Mouse (Mus musculus): ENCODE results near the gene Fmod. TPM values are rescaled to one million over a fixed set of nuclear protein-coding genes. Genes with fewer than 3 reads are reported as not detected.

Fmod gene
- polyA plus RNA-seq, 1 experiment from 2014 or later = 23.6 TPM

- Histone ChIP-seq H3K27ac (ENCODE audit: low read length) (no peak overlapping the region), H3K9ac (ENCODE audit: low read length) (peak overlapping the region; percentile 13; the same call in 1 of the 2 replicates), H3K4me1 (ENCODE audit: control insufficient read depth, insufficient read depth, low read length) (peaks cover 63% of the 10 kb centered on the region), H3K36me3 (ENCODE audit: control insufficient read depth, insufficient read depth) (no peaks in the 10 kb centered on the region), H3K4me2 (ENCODE audit: low read depth, low read length) (no peak overlapping the region), H3K27me3 (ENCODE audit: control insufficient read depth, insufficient read depth, low read length) (no peaks in the 10 kb centered on the region), H3K4me3 (ENCODE audit: low read length) (no peak overlapping the region), H3K9me3 (replicated peaks; ENCODE audit: control insufficient read depth, low read length) (no peaks in the 10 kb centered on the region)
- ATAC-seq (replicated peaks; ENCODE audit: extremely low read depth, insufficient read depth, low FRiP score) = no peak
- WGBS = 64% methylated on average over 7 of the region's 7 CpGs
Observed at GRCm38 (mm10) chr1:134095033-134095612, 58.1 kb downstream of the Fmod start.

GRCm38 (mm10) chr1:134095721-134096120 lies 58.7 kb downstream of the Fmod start:
- ATAC-seq (replicated peaks; ENCODE audit: extremely low read depth, insufficient read depth, low FRiP score) = no peak
- Histone ChIP-seq H3K4me2 (ENCODE audit: low read depth, low read length) (no peak overlapping the region), H3K4me1 (ENCODE audit: control insufficient read depth, insufficient read depth, low read length) (peaks cover 69% of the 10 kb centered on the region), H3K27me3 (ENCODE audit: control insufficient read depth, insufficient read depth, low read length) (no peaks in the 10 kb centered on the region), H3K9me3 (replicated peaks; ENCODE audit: control insufficient read depth, low read length) (no peaks in the 10 kb centered on the region), H3K27ac (ENCODE audit: low read length) (peak overlapping the region; percentile 89), H3K9ac (ENCODE audit: low read length) (peak overlapping the region; percentile 37), H3K4me3 (ENCODE audit: low read length) (no peak overlapping the region), H3K36me3 (ENCODE audit: control insufficient read depth, insufficient read depth) (no peaks in the 10 kb centered on the region)
- 78% methylated on average over 4 of the region's 4 CpGs for WGBS

GRCm38 (mm10) chr1:134096264-134096934 lies 59.3 kb downstream of the Fmod start:
- peaks cover 74% of the 10 kb centered on the region for H3K4me1 ChIP-seq (ENCODE audit: control insufficient read depth, insufficient read depth, low read length)
- 30% methylated on average over 14 of the region's 14 CpGs for WGBS

DNA sequence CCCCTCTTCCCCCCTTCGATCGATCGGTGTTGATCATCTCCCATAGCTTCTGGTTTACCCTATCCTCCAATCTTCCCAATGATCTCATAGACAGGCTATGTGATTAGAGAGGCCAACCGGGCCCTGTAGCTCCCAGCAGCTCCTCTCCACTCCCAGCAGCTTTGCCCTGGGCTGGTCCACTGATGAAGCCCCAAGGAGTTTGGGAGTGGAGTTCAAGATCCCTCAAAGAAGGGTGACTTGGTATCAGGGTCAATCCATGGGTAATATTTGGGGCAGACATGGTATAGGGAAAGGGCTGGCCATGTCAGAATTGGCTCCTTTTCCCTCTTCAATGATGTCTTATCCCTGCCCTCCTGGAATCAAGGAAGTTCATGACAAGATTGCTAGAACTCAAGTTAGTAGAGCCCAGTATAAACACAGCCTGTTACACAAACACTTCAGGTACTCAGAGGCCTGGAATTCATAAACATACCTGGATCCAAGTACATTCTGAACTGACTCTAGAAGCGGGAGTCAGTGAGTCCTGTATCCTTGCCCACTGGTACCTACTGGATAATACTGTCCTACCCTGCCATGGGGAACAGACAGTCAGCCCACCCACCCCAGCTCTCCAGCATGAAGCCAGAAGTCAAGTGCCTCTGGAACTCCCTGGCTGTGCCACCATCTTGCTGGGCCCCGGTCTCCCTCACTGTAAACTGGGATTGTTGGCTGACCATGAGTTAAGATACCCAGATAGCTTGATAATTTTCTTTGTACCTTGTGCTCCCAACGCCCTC lies 60.2 kb downstream of the Fmod start:
- Histone ChIP-seq H3K27ac (ENCODE audit: low read length) (peak overlapping the region; percentile 100), H3K4me3 (ENCODE audit: low read length) (no peak overlapping the region), H3K4me1 (ENCODE audit: control insufficient read depth, insufficient read depth, low read length) (peaks cover 71% of the 10 kb centered on the region), H3K36me3 (ENCODE audit: control insufficient read depth, insufficient read depth) (no peaks in the 10 kb centered on the region), H3K27me3 (ENCODE audit: control insufficient read depth, insufficient read depth, low read length) (no peaks in the 10 kb centered on the region), H3K9me3 (replicated peaks; ENCODE audit: control insufficient read depth, low read length) (no peaks in the 10 kb centered on the region), H3K9ac (ENCODE audit: low read length) (peak overlapping the region; percentile 37), H3K4me2 (ENCODE audit: low read depth, low read length) (peak overlapping the region; percentile 27; the same call in 1 of the 2 replicates)
- ATAC-seq (replicated peaks; ENCODE audit: extremely low read depth, insufficient read depth, low FRiP score) = no peak
- 85% methylated on average over 7 of the region's 7 CpGs for WGBS

More at GRCm38 (mm10) chr1:134096264-134096934, 59.3 kb downstream of the Fmod start:
- Histone ChIP-seq H3K27ac (ENCODE audit: low read length) (peak overlapping the region; percentile 89), H3K9ac (ENCODE audit: low read length) (peak overlapping the region; percentile 37), H3K36me3 (ENCODE audit: control insufficient read depth, insufficient read depth) (no peaks in the 10 kb centered on the region), H3K9me3 (replicated peaks; ENCODE audit: control insufficient read depth, low read length) (no peaks in the 10 kb centered on the region), H3K4me3 (ENCODE audit: low read length) (no peak overlapping the region), H3K4me2 (ENCODE audit: low read depth, low read length) (peak overlapping the region; percentile 27), H3K27me3 (ENCODE audit: control insufficient read depth, insufficient read depth, low read length) (no peaks in the 10 kb centered on the region)
- no peak for ATAC-seq (replicated peaks; ENCODE audit: extremely low read depth, insufficient read depth, low FRiP score)

Other genes starting within 250 kb of the Fmod start
- gene Atp2b4, start 236.2 kb upstream of the Fmod start, polyA plus RNA-seq (2015; fragmentation: Nextera tagmentation; extraction: Ambion mirVana) = 10.3 and 11.0 TPM in 2 replicates
- gene Optc, start 129.3 kb upstream of the Fmod start, polyA plus RNA-seq (2015; fragmentation: Nextera tagmentation; extraction: Ambion mirVana) = 0.28 and 0.36 TPM in 2 replicates
- gene Prelp, start 115.8 kb upstream of the Fmod start, polyA plus RNA-seq (2015; fragmentation: Nextera tagmentation; extraction: Ambion mirVana) = 4.4 and 5.6 TPM in 2 replicates
- 49.5 and 50.9 TPM in 2 replicates for gene Btg2, start 41.9 kb downstream of the Fmod start, polyA plus RNA-seq (2015; fragmentation: Nextera tagmentation; extraction: Ambion mirVana)
- 0.31 and 0.46 TPM in 2 replicates for gene Chit1, start 74.0 kb downstream of the Fmod start, polyA plus RNA-seq (2015; fragmentation: Nextera tagmentation; extraction: Ambion mirVana)
- 1.1 and 1.2 TPM in 2 replicates for gene Chil1, start 144.9 kb downstream of the Fmod start, polyA plus RNA-seq (2015; fragmentation: Nextera tagmentation; extraction: Ambion mirVana)
- 0.64 and 0.96 TPM in 2 replicates for gene Mybph, start 156.2 kb downstream of the Fmod start, polyA plus RNA-seq (2015; fragmentation: Nextera tagmentation; extraction: Ambion mirVana)
- gene Adora1, start 198.2 kb downstream of the Fmod start, polyA plus RNA-seq (2015; fragmentation: Nextera tagmentation; extraction: Ambion mirVana) = 26.7 and 30.0 TPM in 2 replicates